Mouse (Mus musculus) midbrain, embryonic 15.5 days (tissue): ENCODE measurements around the gene Mrpl37. TPM values are rescaled to one million over a fixed set of nuclear protein-coding genes. Genes with fewer than 3 reads are reported as not detected.

ENCODE experiments used
- ATAC-seq: fragments of 200-750 bp; cut with Nextera tagmentation; replicated peaks from 2 replicates; pipeline ENCODE4 v1.8.0; 2017; ENCODE audit warnings: moderate TSS enrichment
- H3K27ac ChIP-seq: fragments of 300-500 bp; sonication (generic); 2 replicates; pipeline ENCODE4 v1.5.1; 2015; ENCODE audit warnings: mild to moderate bottlenecking, inconsistent platforms
- H3K27me3 ChIP-seq: fragments of 300-500 bp; sonication (generic); replicated peaks from 2 replicates; pipeline ENCODE4 v1.6.1; 2015; ENCODE audit warnings: inconsistent platforms
- H3K36me3 ChIP-seq: fragments of 300-500 bp; sonication (generic); replicated peaks from 2 replicates; pipeline ENCODE4 v1.6.1; 2015; ENCODE audit warnings: inconsistent platforms
- H3K4me1 ChIP-seq: fragments of 300-500 bp; sonication (generic); 2 replicates; pipeline ENCODE4 v1.6.1; 2015; ENCODE audit warnings: inconsistent platforms
- H3K4me2 ChIP-seq: fragments of 300-500 bp; sonication (generic); 2 replicates; pipeline ENCODE4 v1.6.1; 2015; ENCODE audit warnings: inconsistent platforms, mild to moderate bottlenecking, moderate library complexity
- H3K4me3 ChIP-seq: fragments of 300-500 bp; sonication (generic); 2 replicates; pipeline ENCODE4 v1.5.1; 2015; ENCODE audit warnings: mild to moderate bottlenecking, inconsistent platforms
- H3K9ac ChIP-seq: fragments of 300-500 bp; sonication (generic); 2 replicates; pipeline ENCODE4 v1.6.1; 2015; ENCODE audit warnings: mild to moderate bottlenecking, inconsistent platforms
- H3K9me3 ChIP-seq: fragments of 300-500 bp; sonication (generic); 2 replicates; pipeline ENCODE4 v1.6.1; 2016; ENCODE audit warnings: inconsistent platforms
- WGBS: fragments of 180-500 bp; shearing (Covaris S2); methylation state at CpG from one replicate; pipeline ENCODE4 v1.1.7; 2015; ENCODE audit warnings: mixed read lengths; 5-methylcytosine and 5-hydroxymethylcytosine counted together
- polyA plus RNA-seq: library from polyadenylated mRNA; unstranded; fragments of >200 nt; fragmentation: Nextera tagmentation; extraction: Ambion mirVana; gene quantifications from 2 replicates; pipeline ENCODE4 v1.2.1, GENCODE M21; 2015

Mrpl37 gene
- polyA plus RNA-seq, 1 experiment from 2014 or later: 82.3 TPM

DNA sequence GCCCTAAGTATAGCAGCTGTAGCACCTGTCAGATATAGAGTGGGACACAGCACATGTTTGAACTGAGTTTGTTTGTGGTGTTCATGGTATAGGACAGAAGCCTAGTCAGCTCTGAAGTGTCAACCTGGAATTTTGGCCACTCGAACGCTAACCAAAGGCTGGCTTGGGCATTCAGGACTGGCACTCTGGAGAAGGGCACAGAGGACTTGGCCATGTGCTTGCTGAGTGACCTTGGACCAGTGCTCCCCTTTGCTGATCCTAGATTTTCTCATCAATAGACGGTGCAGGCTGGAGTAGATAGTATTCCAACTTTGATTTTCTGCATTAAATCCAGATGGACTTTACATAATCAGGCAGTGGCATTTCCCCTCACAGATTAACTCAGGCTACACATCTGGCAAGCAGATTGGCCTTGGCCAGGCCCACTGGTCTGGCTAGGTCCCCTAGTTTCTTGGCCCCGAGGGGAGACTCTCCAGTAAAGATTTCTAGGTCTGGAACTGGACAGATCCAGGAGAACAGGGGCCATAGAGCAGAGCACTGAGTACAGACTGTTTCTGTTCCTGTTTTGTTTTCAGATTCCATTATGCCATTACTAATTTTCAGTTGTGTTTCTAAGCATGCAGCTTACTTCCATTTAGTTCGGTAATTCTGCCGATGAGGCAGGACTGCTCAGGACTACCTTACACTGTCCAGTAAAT, 53.4 kb downstream of the Mrpl37 start:
- Histone ChIP-seq H3K4me3 (no peak overlapping the region), H3K27ac (no peak overlapping the region), H3K4me2 (no peak overlapping the region), H3K9ac (no peak overlapping the region), H3K9me3 (no peaks in the 10 kb centered on the region), H3K4me1 (peaks cover 54% of the 10 kb centered on the region), H3K36me3 (no peaks in the 10 kb centered on the region), H3K27me3 (no peaks in the 10 kb centered on the region)
- ATAC-seq: no peak
- 88% methylated on average over 6 of the region's 6 CpGs for WGBS

GRCm38 (mm10) chr4:107012574-107012973, 54.1 kb downstream of the Mrpl37 start:
- Histone ChIP-seq H3K4me3 (no peak overlapping the region), H3K36me3 (no peaks in the 10 kb centered on the region), H3K4me1 (peaks cover 47% of the 10 kb centered on the region), H3K27ac (no peak overlapping the region), H3K4me2 (no peak overlapping the region), H3K9ac (no peak overlapping the region), H3K27me3 (no peaks in the 10 kb centered on the region), H3K9me3 (no peaks in the 10 kb centered on the region)
- ATAC-seq: no peak
- WGBS: 87% methylated on average over 3 of the region's 3 CpGs

DNA sequence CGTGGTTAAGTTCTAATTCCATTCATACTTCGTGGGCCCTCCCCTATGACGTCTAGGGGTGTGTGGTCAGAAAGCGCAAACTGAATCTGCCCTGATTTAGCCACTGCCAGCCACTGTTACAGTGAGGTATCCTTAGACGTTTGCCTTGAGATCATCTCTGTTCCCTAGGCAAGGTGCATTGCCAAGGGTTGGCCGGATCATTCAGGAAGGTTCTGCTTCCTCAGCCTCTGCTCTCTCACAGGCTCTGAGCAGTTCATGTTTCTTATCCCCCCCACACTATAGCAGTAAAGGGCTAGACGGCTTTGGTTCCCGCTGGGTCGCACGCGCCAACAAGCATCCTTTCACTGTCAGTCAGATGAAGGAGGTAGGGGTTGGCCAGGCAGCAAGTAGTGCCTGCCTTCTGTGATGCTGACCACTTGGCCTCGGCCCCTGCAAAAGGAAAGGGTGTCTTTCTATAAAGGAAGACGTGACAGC, 54.6 kb downstream of the Mrpl37 start:
- Histone ChIP-seq H3K4me2 (no peak overlapping the region), H3K9me3 (no peaks in the 10 kb centered on the region), H3K27me3 (no peaks in the 10 kb centered on the region), H3K9ac (no peak overlapping the region), H3K27ac (no peak overlapping the region), H3K4me1 (peaks cover 41% of the 10 kb centered on the region), H3K36me3 (no peaks in the 10 kb centered on the region), H3K4me3 (no peak overlapping the region)
- ATAC-seq: no peak
- 69% methylated on average over 13 of the region's 13 CpGs for WGBS

DNA sequence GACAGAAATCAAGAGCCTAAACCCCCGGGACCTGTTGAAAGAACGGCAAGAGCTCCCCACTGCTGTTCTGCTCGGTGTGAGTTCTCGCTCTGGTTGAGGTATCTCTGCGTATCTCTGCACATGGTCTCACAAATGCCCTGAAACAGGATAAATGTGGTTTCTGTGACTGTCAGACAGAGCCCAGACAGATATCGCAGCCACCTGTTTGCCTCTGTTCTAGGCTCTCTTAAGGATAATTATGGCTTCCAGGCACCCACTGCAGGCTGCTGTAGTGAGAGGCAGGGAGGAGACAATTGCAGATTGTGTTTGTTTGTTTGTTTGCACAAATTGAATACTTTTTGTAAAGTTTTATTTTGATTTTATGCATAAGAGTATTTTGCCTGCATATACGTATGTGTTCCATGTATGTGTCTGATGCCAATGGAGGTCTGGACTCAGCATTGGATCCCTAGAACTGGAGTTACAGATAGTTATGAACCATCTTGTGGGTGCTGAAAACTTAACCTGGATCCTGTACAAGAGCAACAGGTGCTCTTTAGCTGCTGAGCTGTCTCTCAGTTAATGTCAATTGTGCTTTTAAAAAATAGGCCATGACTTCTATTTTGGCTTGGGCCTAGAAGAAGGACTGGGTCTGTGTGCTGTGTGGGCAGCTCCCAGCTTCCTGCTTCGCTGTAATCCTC, 55.2 kb downstream of the Mrpl37 start:
- ATAC-seq: no peak
- peaks cover 36% of the 10 kb centered on the region for H3K4me1 ChIP-seq
- no peak overlapping the region for H3K9ac ChIP-seq
- no peaks in the 10 kb centered on the region for H3K36me3 ChIP-seq
- H3K27ac ChIP-seq: no peak overlapping the region
- no peak overlapping the region for H3K4me3 ChIP-seq
- H3K27me3 ChIP-seq: no peaks in the 10 kb centered on the region
- WGBS: 85% methylated on average over 8 of the region's 8 CpGs
- H3K9me3 ChIP-seq: no peaks in the 10 kb centered on the region
- no peak overlapping the region for H3K4me2 ChIP-seq

DNA sequence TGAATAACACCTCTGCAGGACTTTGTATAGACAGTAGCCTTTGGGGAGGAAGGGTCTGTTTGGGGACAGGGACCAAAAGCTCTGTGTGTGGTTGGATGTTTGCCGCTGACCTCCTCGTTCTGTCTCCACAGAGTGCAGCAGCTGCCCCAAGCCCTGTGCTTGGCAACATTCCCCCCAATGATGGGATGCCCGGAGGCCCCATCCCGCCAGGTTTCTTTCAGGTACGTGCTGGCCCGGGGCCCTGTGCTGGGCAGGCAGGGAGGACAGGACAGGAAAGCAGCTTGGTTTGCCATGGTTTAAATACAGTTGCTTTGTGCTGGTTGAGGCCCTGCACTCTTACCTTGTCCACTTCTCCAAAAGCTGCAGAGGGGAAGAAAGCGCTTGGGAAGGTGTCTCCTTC, 57.1 kb downstream of the Mrpl37 start:
- H3K9me3 ChIP-seq: no peaks in the 10 kb centered on the region
- no peak overlapping the region for H3K9ac ChIP-seq
- H3K27me3 ChIP-seq: no peaks in the 10 kb centered on the region
- peaks cover 22% of the 10 kb centered on the region for H3K4me1 ChIP-seq
- 86% methylated on average over 7 of the region's 7 CpGs for WGBS
- no peak overlapping the region for H3K27ac ChIP-seq
- ATAC-seq: no peak
- no peak overlapping the region for H3K4me2 ChIP-seq
- H3K4me3 ChIP-seq: no peak overlapping the region
- no peaks in the 10 kb centered on the region for H3K36me3 ChIP-seq

DNA sequence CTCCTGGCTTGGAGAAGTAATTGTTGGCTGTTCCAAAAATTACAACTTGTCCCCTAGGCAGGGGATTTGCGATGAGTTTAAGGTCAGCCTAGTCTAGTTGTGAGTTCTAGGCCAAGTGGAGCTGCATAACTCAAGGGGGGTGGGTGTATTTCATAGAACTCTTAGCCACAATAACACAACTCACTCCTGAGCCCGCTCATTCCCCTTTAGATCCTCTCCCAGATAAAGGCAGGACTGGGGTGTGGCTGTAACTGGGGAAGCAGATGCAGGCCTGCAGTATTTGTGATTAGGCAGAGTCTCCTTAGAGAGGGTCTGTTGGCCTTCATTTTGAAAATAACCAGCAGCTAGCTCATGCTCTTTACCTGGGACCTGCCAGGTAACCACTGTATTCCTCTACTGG, 58.5 kb downstream of the Mrpl37 start:
- H3K9me3 ChIP-seq: no peaks in the 10 kb centered on the region
- no peak for ATAC-seq
- H3K36me3 ChIP-seq: no peaks in the 10 kb centered on the region
- H3K9ac ChIP-seq: no peak overlapping the region
- peaks cover 22% of the 10 kb centered on the region; the same call in 1 of the 2 replicates for H3K4me1 ChIP-seq
- H3K27me3 ChIP-seq: no peaks in the 10 kb centered on the region
- no peak overlapping the region for H3K4me2 ChIP-seq
- H3K27ac ChIP-seq: no peak overlapping the region
- WGBS: 96% methylated on average over 2 of the region's 2 CpGs
- H3K4me3 ChIP-seq: no peak overlapping the region

DNA sequence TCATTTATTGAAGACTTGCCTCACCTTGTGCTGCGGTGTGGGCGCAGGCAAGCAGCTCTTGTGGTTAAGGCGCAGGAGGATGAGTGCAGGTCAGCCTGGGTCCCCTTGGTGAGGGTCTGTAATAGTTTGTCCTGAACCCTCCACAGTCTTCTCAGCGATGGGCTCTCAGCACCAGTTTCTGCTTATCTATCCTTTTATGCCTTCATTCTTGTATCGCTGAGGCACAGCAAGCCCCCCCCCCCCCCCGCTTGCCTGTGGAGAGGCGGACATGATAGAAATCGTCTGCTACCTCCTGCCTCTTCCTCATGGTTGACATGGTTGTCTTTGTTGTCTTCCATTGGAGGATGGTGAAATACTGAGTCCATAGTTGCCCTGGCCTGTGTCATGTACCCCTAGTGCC, 59.3 kb downstream of the Mrpl37 start:
- no peak for ATAC-seq
- Histone ChIP-seq H3K36me3 (no peaks in the 10 kb centered on the region), H3K27ac (no peak overlapping the region), H3K9me3 (no peaks in the 10 kb centered on the region), H3K4me1 (peaks cover 26% of the 10 kb centered on the region), H3K4me2 (no peak overlapping the region), H3K9ac (no peak overlapping the region), H3K27me3 (no peaks in the 10 kb centered on the region), H3K4me3 (no peak overlapping the region)
- WGBS: 91% methylated on average over 7 of the region's 8 CpGs

DNA sequence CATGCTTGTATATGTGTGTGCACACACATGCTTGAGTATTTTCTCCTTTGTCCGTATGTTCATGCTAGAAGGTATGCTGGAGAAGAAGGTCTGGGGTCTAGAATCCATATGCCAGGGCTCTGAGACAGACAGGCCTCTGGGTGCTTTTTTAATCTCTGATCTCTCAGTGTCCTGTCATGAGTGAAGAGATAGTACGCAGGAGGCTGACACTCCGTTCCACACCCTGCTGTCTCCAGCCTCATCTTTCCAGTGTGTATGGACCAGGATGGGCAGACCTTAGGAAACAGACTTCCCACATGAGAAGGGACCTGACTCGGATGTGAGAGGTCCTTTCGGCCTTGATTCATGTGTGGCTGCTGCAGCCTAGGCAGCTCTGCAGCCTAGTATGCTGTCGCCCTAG, 59.9 kb downstream of the Mrpl37 start:
- H3K4me3 ChIP-seq: no peak overlapping the region
- no peaks in the 10 kb centered on the region for H3K27me3 ChIP-seq
- no peak for ATAC-seq
- no peak overlapping the region for H3K9ac ChIP-seq
- no peaks in the 10 kb centered on the region for H3K9me3 ChIP-seq
- H3K27ac ChIP-seq: no peak overlapping the region
- WGBS: 93% methylated on average over 6 of the region's 6 CpGs
- no peaks in the 10 kb centered on the region for H3K36me3 ChIP-seq
- peaks cover 29% of the 10 kb centered on the region for H3K4me1 ChIP-seq
- no peak overlapping the region for H3K4me2 ChIP-seq

- no peak for ATAC-seq
- peaks cover 34% of the 10 kb centered on the region for H3K4me1 ChIP-seq
- WGBS: 80% methylated on average over 4 of the region's 4 CpGs
Measured at GRCm38 (mm10) chr4:107006229-107006628, 60.4 kb downstream of the Mrpl37 start.

More at GRCm38 (mm10) chr4:107006229-107006628, 60.4 kb downstream of the Mrpl37 start:
- H3K27ac ChIP-seq: no peak overlapping the region
- no peaks in the 10 kb centered on the region for H3K36me3 ChIP-seq
- H3K4me2 ChIP-seq: no peak overlapping the region
- no peaks in the 10 kb centered on the region for H3K27me3 ChIP-seq
- no peak overlapping the region for H3K4me3 ChIP-seq
- no peak overlapping the region for H3K9ac ChIP-seq
- no peaks in the 10 kb centered on the region for H3K9me3 ChIP-seq

Other genes with a start within 250 kb of the Mrpl37 start
- gene Ssbp3, start 156.2 kb downstream of the Mrpl37 start, polyA plus RNA-seq: 175 and 194 TPM in 2 replicates
- 3.7 and 4.7 TPM in 2 replicates for gene Cyb5rl, start 120 bp upstream of the Mrpl37 start, polyA plus RNA-seq
- not detected in 2 replicates for gene Cdcp2, start 30.0 kb upstream of the Mrpl37 start, polyA plus RNA-seq
- 346 TPM in 2 replicates for gene Tmem59, start 111.5 kb upstream of the Mrpl37 start, polyA plus RNA-seq
- gene Tceanc2, start 112.2 kb upstream of the Mrpl37 start, polyA plus RNA-seq: 17.2 and 24.3 TPM in 2 replicates
- gene Ldlrad1, start 142.3 kb upstream of the Mrpl37 start, polyA plus RNA-seq: not detected in 2 replicates
- 48.2 and 52.9 TPM in 2 replicates for gene Lrrc42, start 186.7 kb upstream of the Mrpl37 start, polyA plus RNA-seq
- gene Hspb11, start 186.7 kb upstream of the Mrpl37 start, polyA plus RNA-seq: 30.7 and 34.5 TPM in 2 replicates
- not detected in 2 replicates for gene Dio1, start 240.3 kb upstream of the Mrpl37 start, polyA plus RNA-seq
- 51.7 and 56.2 TPM in 2 replicates for gene Yipf1, start 247.5 kb upstream of the Mrpl37 start, polyA plus RNA-seq